Mouse (Mus musculus) 3134 (cell line): ENCODE measurements around the gene Syngr4.
"Not testable (repeated sequence)": the region's sequence is repeated elsewhere in the genome, so short reads cannot be mapped to it uniquely, and the experiment has no call there.

ENCODE experiments used
- DNase-seq: peaks from one replicate; pipeline ENCODE4 v3.0.0-alpha.2; 2011; ENCODE audit warnings: low spot score; ENCODE audit not compliant: insufficient read length; ENCODE audit errors: extremely low read depth

Gene Syngr4

GRCm38 (mm10) chr7:45896517-45897257 is at the start of gene Syngr4, which contains the start of gene Tmem143:
TSS of gene Syngr4 (minus strand) at chr7:45896714.
TSS of gene Tmem143 (plus strand) at chr7:45896941.
- DNase-seq = peak; percentile 99

GRCm38 (mm10) chr7:45943280-45943679 is 46.8 kb upstream of the Syngr4 start:
- not testable (repeated sequence) for DNase-seq

GRCm38 (mm10) chr7:45941986-45942385 is 45.5 kb upstream of the Syngr4 start:
- no peak for DNase-seq

GRCm38 (mm10) chr7:45939836-45940235 is 43.3 kb upstream of the Syngr4 start:
- DNase-seq = no peak

GRCm38 (mm10) chr7:45935114-45935513 is 38.6 kb upstream of the Syngr4 start:
- DNase-seq = peak; percentile 31

GRCm38 (mm10) chr7:45933766-45934165 is 37.3 kb upstream of the Syngr4 start:
- DNase-seq = not testable (repeated sequence)

- DNase-seq = no peak
These were observed 33.2 kb upstream of the Syngr4 start for GRCm38 (mm10) chr7:45929688-45930087.

- DNase-seq = no peak
These were observed 32.2 kb upstream of the Syngr4 start for GRCm38 (mm10) chr7:45928626-45929295.

- no peak for DNase-seq
These were observed 27.9 kb upstream of the Syngr4 start for GRCm38 (mm10) chr7:45924429-45924816.

- peak; percentile 65 for DNase-seq
These were observed 27.4 kb upstream of the Syngr4 start, which contains the start of gene Ccdc114 for GRCm38 (mm10) chr7:45923762-45924428. TSS of gene Ccdc114 (plus strand) at chr7:45924072.

- DNase-seq = peak; percentile 98
These were observed 26.6 kb upstream of the Syngr4 start for GRCm38 (mm10) chr7:45922928-45923761.

- DNase-seq = peak; percentile 33
These were observed 25.6 kb upstream of the Syngr4 start for GRCm38 (mm10) chr7:45921950-45922600.

GRCm38 (mm10) chr7:45921242-45921621 is 24.7 kb upstream of the Syngr4 start, which contains the start of gene Emp3:
TSS of gene Emp3 (minus strand) at chr7:45921404.
- peak; percentile 82 for DNase-seq

GRCm38 (mm10) chr7:45920583-45921241 is 24.2 kb upstream of the Syngr4 start:
- peak; percentile 81 for DNase-seq

GRCm38 (mm10) chr7:45919761-45920160 is 23.2 kb upstream of the Syngr4 start:
- peak; percentile 36 for DNase-seq

GRCm38 (mm10) chr7:45919083-45919671 is 22.7 kb upstream of the Syngr4 start:
- DNase-seq = peak; percentile 74

- DNase-seq = no peak
These were observed 21.4 kb upstream of the Syngr4 start for GRCm38 (mm10) chr7:45917926-45918325.

- DNase-seq = peak; percentile 35
These were observed 20.6 kb upstream of the Syngr4 start for GRCm38 (mm10) chr7:45917004-45917704.
